Mouse (Mus musculus) lung, postnatal 0 days (tissue): ENCODE results near the gene Prkar1a.

ENCODE experiments used
- CTCF ChIP-seq: IDR thresholded peaks from 2 replicates; pipeline ENCODE4 v1.5.1; 2016; ENCODE audit warnings: antibody characterized with exemption, mild to moderate bottlenecking
- EP300 ChIP-seq: IDR thresholded peaks from 2 replicates; pipeline ENCODE4 v1.6.1; 2016; ENCODE audit warnings: antibody characterized with exemption, mild to moderate bottlenecking, control low read depth

DNA sequence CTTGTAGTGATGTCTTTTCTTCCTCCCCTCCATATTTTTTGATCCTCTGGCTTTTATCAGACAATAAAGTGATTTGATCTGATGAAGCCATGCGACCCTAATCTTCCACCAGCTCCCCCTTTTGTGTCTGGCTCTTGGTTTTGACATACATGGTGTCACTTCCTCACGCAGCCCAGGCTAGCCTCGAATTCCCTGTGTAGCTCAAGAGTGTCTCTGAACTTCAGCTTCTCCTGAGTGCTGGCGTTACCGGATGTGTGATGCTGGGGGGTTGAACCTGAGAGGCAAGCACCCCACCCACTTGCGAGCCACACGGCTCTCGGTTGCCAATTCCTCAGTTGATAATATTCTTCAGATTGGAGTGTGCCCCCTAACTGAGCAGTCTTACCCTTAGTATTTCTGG is 23.2 kb downstream of the Prkar1a start:
- no peak for TF ChIP-seq CTCF
- TF ChIP-seq EP300: no peak
